Mouse (Mus musculus): ENCODE results near the gene Nr1h4. TPM values are rescaled to one million over a fixed set of nuclear protein-coding genes. Genes with fewer than 3 reads are reported as not detected.

Nr1h4 gene
- polyA plus RNA-seq, 1 experiment from 2014 or later, result not detected

GRCm38 (mm10) chr10:89486995-89487742, 46.2 kb downstream of the Nr1h4 start:
- H3K27me3 ChIP-seq (ENCODE audit: insufficient read depth, poor library complexity, severe bottlenecking), result peaks cover 80% of the 10 kb centered on the region
- no peaks in the 10 kb centered on the region for H3K9me3 ChIP-seq
- H3K4me3 ChIP-seq, result no peak overlapping the region
- H3K27ac ChIP-seq, result no peak overlapping the region; the same call in 1 of the 2 replicates
- H3K36me3 ChIP-seq, result no peaks in the 10 kb centered on the region
- DNase-seq (ENCODE audit: low spot score), result no peak
- H3K4me1 ChIP-seq (replicated peaks), result peaks cover 28% of the 10 kb centered on the region
- WGBS, result 38% methylated on average over 4 of the region's 4 CpGs

GRCm38 (mm10) chr10:89484907-89485306, 48.5 kb downstream of the Nr1h4 start:
- Histone ChIP-seq H3K27me3 (ENCODE audit: insufficient read depth, poor library complexity, severe bottlenecking) (peaks cover 67% of the 10 kb centered on the region), H3K27ac (no peak overlapping the region), H3K9me3 (no peaks in the 10 kb centered on the region), H3K36me3 (no peaks in the 10 kb centered on the region), H3K4me3 (no peak overlapping the region), H3K4me1 (replicated peaks) (peaks cover 33% of the 10 kb centered on the region)
- no peak for DNase-seq (ENCODE audit: low spot score)

GRCm38 (mm10) chr10:89483812-89484602, 49.4 kb downstream of the Nr1h4 start:
- Histone ChIP-seq H3K36me3 (no peaks in the 10 kb centered on the region), H3K27me3 (ENCODE audit: insufficient read depth, poor library complexity, severe bottlenecking) (peaks cover 61% of the 10 kb centered on the region), H3K9me3 (no peaks in the 10 kb centered on the region), H3K4me1 (replicated peaks) (peaks cover 33% of the 10 kb centered on the region), H3K4me3 (no peak overlapping the region), H3K27ac (no peak overlapping the region)
- 91% methylated on average over 18 of the region's 18 CpGs for WGBS
- DNase-seq (ENCODE audit: low spot score), result no peak

- H3K4me3 ChIP-seq, result no peak overlapping the region
- DNase-seq (ENCODE audit: low spot score), result no peak
- H3K27ac ChIP-seq, result no peak overlapping the region
- 87% methylated on average over 14 of the region's 14 CpGs for WGBS
- peaks cover 33% of the 10 kb centered on the region for H3K4me1 ChIP-seq (replicated peaks)
- H3K36me3 ChIP-seq, result no peaks in the 10 kb centered on the region
- H3K9me3 ChIP-seq, result no peaks in the 10 kb centered on the region
- H3K27me3 ChIP-seq (ENCODE audit: insufficient read depth, poor library complexity, severe bottlenecking), result peaks cover 53% of the 10 kb centered on the region
These were observed 50.3 kb downstream of the Nr1h4 start for GRCm38 (mm10) chr10:89483113-89483512.

GRCm38 (mm10) chr10:89482142-89482681, 51.2 kb downstream of the Nr1h4 start:
- Histone ChIP-seq H3K4me3 (no peak overlapping the region), H3K4me1 (replicated peaks) (peaks cover 27% of the 10 kb centered on the region), H3K27me3 (ENCODE audit: insufficient read depth, poor library complexity, severe bottlenecking) (peaks cover 44% of the 10 kb centered on the region), H3K36me3 (no peaks in the 10 kb centered on the region), H3K27ac (peak overlapping the region; percentile 30; the same call in 1 of the 2 replicates), H3K9me3 (no peaks in the 10 kb centered on the region)
- WGBS, result 31% methylated on average over 10 of the region's 10 CpGs
- peak; percentile 29 for DNase-seq (ENCODE audit: low spot score)

GRCm38 (mm10) chr10:89481638-89482037, 51.7 kb downstream of the Nr1h4 start:
- H3K27ac ChIP-seq, result peak overlapping the region; percentile 30; the same call in 1 of the 2 replicates
- 24% methylated on average over 7 of the region's 7 CpGs for WGBS

DNA sequence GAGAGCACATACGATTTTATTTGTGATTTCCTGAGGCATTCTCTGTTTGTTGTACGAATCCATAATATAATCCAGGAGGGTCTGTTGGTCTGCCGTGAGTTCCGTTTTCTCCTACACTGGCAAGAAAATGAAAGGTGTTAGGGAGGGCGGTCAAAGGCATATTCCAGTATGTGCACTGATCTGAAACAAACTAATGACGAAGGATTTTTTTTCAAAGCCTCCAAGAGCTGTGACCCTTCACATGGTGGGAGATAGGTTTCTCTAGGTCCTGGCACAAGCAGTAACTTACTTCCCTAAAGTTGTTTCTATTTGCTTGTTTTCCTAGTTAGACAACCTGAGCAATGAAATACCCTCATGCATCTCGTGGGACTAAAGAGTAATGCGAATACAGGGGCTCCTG, 54.6 kb downstream of the Nr1h4 start:
- H3K36me3 ChIP-seq, result no peaks in the 10 kb centered on the region
- 88% methylated on average over 8 of the region's 8 CpGs for WGBS
- H3K4me1 ChIP-seq (replicated peaks), result peaks cover 23% of the 10 kb centered on the region
- peaks cover 11% of the 10 kb centered on the region; the same call in 1 of the 2 replicates for H3K27me3 ChIP-seq (ENCODE audit: insufficient read depth, poor library complexity, severe bottlenecking)
- H3K27ac ChIP-seq, result no peak overlapping the region
- DNase-seq (ENCODE audit: low spot score), result no peak
- no peak overlapping the region for H3K4me3 ChIP-seq
- H3K9me3 ChIP-seq, result no peaks in the 10 kb centered on the region

More at GRCm38 (mm10) chr10:89481638-89482037, 51.7 kb downstream of the Nr1h4 start:
- DNase-seq (ENCODE audit: low spot score), result no peak
- Histone ChIP-seq H3K4me1 (replicated peaks) (peaks cover 23% of the 10 kb centered on the region), H3K36me3 (no peaks in the 10 kb centered on the region), H3K9me3 (no peaks in the 10 kb centered on the region), H3K4me3 (no peak overlapping the region), H3K27me3 (ENCODE audit: insufficient read depth, poor library complexity, severe bottlenecking) (peaks cover 39% of the 10 kb centered on the region)

DNA sequence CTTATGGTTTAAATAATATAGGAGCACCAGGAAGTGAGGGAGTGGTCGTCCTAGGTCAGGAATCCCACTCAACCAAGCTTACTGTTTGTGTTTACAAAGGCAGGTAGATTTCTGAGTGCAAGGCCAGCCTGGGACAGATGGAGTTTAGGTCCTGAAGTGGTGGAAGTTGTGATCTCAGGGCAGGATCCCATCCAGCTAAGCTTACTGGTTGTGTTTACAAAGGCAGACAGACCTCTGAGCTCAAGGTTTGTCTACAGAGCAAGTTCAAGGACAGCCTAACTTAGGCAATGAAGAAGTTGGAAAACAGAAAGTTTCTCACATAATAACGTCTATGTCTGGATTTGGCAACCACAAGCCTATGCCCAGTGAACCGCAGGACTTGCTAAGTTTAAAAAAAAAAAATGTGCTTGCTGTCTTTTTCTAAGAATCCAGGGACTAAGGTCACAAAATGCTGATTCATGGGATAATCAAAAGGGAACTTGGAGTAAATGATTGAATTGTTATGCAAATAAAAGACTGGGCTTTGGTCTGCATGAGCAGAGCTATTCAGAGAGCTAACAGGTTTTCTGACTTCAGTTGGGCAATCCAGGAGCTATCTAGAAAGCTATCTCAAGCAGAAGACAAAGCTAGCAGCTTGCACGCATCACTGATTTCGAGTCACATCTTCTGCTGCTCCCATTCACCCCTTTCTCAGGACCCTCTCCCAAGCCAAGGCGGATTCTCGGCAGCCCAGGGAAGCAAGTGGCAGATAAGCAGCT, 62.6 kb downstream of the Nr1h4 start:
- H3K4me1 ChIP-seq (replicated peaks), result peaks cover 18% of the 10 kb centered on the region
- DNase-seq (ENCODE audit: low spot score), result no peak
- WGBS, result 51% methylated on average over 7 of the region's 7 CpGs
- peak overlapping the region; percentile 17; the same call in 1 of the 2 replicates for H3K27ac ChIP-seq
- peaks cover 10% of the 10 kb centered on the region for H3K9me3 ChIP-seq
- no peaks in the 10 kb centered on the region; the same call in 1 of the 2 replicates for H3K27me3 ChIP-seq (ENCODE audit: insufficient read depth, poor library complexity, severe bottlenecking)
- H3K4me3 ChIP-seq, result no peak overlapping the region
- H3K36me3 ChIP-seq, result no peaks in the 10 kb centered on the region

- no peak for DNase-seq (ENCODE audit: low spot score)
- Histone ChIP-seq H3K9me3 (peaks cover 2% of the 10 kb centered on the region; the same call in 1 of the 2 replicates), H3K27me3 (ENCODE audit: insufficient read depth, poor library complexity, severe bottlenecking) (peaks cover 9% of the 10 kb centered on the region), H3K36me3 (no peaks in the 10 kb centered on the region), H3K27ac (no peak overlapping the region), H3K4me3 (no peak overlapping the region), H3K4me1 (replicated peaks) (peaks cover 13% of the 10 kb centered on the region; the same call in 1 of the 2 replicates)
- 91% methylated on average over 4 of the region's 4 CpGs for WGBS
These were observed 68.5 kb downstream of the Nr1h4 start for GRCm38 (mm10) chr10:89464760-89465405.

GRCm38 (mm10) chr10:89462890-89463289, 70.5 kb downstream of the Nr1h4 start:
- Histone ChIP-seq H3K9me3 (no peaks in the 10 kb centered on the region), H3K36me3 (no peaks in the 10 kb centered on the region), H3K27me3 (ENCODE audit: insufficient read depth, poor library complexity, severe bottlenecking) (peaks cover 9% of the 10 kb centered on the region), H3K4me3 (no peak overlapping the region), H3K4me1 (replicated peaks) (peaks cover 13% of the 10 kb centered on the region; the same call in 1 of the 2 replicates), H3K27ac (no peak overlapping the region)
- DNase-seq (ENCODE audit: low spot score), result no peak
- 89% methylated on average over 11 of the region's 11 CpGs for WGBS

GRCm38 (mm10) chr10:89461856-89462507, 71.4 kb downstream of the Nr1h4 start:
- H3K27ac ChIP-seq, result no peak overlapping the region
- peaks cover 9% of the 10 kb centered on the region; the same call in 1 of the 2 replicates for H3K27me3 ChIP-seq (ENCODE audit: insufficient read depth, poor library complexity, severe bottlenecking)
- no peak overlapping the region for H3K4me3 ChIP-seq
- DNase-seq (ENCODE audit: low spot score), result peak; percentile 74
- WGBS, result 24% methylated on average over 14 of the region's 14 CpGs
- H3K36me3 ChIP-seq, result no peaks in the 10 kb centered on the region
- H3K9me3 ChIP-seq, result no peaks in the 10 kb centered on the region
- peaks cover 8% of the 10 kb centered on the region; the same call in 1 of the 2 replicates for H3K4me1 ChIP-seq (replicated peaks)

All from hindbrain, embryonic 10.5 days (tissue).